Mouse (Mus musculus) G1E (cell line): ENCODE measurements around the gene Clrn1. TPM values are rescaled to one million over a fixed set of nuclear protein-coding genes. Genes with fewer than 3 reads are reported as not detected.
"Not testable (repeated sequence)": the region's sequence is repeated elsewhere in the genome, so short reads cannot be mapped to it uniquely, and the experiment has no call there.

Experiments used
- ATAC-seq: 2 replicates; pipeline ENCODE4 v1.8.0; 2016; ENCODE audit warnings: mild to moderate bottlenecking; ENCODE audit not compliant: insufficient number of reproducible peaks, poor library complexity, low FRiP score, severe bottlenecking; ENCODE audit errors: extremely low read depth
- DNase-seq: peaks from one replicate; pipeline ENCODE4 v3.0.0; 2012; ENCODE audit warnings: low spot score
- H3K27me3 ChIP-seq: 2 replicates; pipeline ENCODE4 v1.6.1; 2012; ENCODE audit warnings: mild to moderate bottlenecking, low read length, inconsistent platforms; ENCODE audit not compliant: insufficient read depth
- H3K36me3 ChIP-seq: replicated peaks from 2 replicates; pipeline ENCODE3; 2012; ENCODE audit warnings: mild to moderate bottlenecking, inconsistent platforms
- H3K4me1 ChIP-seq: 2 replicates; pipeline ENCODE4 v1.6.1; 2012; ENCODE audit warnings: low read depth, low read length, inconsistent platforms, mixed read lengths; ENCODE audit not compliant: insufficient read depth
- H3K4me3 ChIP-seq: 2 replicates; pipeline ENCODE4 v1.5.1; 2012; ENCODE audit warnings: low read depth, mild to moderate bottlenecking, inconsistent platforms, low read length, moderate library complexity, mixed read lengths
- H3K9me3 ChIP-seq: replicated peaks from 2 replicates; pipeline ENCODE4 v1.6.1; 2012; ENCODE audit warnings: inconsistent platforms
- CTCF ChIP-seq: IDR thresholded peaks from 2 replicates; pipeline ENCODE4 v1.5.1; 2012; ENCODE audit warnings: low read depth, low read length, inconsistent platforms, mixed read lengths
- GATA1 ChIP-seq: IDR thresholded peaks from 2 replicates; pipeline ENCODE4 v1.6.1; 2012; ENCODE audit warnings: borderline replicate concordance, low read length, inconsistent platforms, mixed read lengths
- GATA2 ChIP-seq: IDR thresholded peaks from 2 replicates; pipeline ENCODE4 v1.6.1; 2012; ENCODE audit warnings: low read depth, low read length, inconsistent platforms, borderline replicate concordance
- POLR2AphosphoS5 ChIP-seq: IDR thresholded peaks from 2 replicates; pipeline ENCODE4 v1.6.1; 2012; ENCODE audit warnings: low read depth, low read length, inconsistent platforms; ENCODE audit not compliant: insufficient replicate concordance
- TAL1 ChIP-seq: conservative IDR thresholded peaks from 2 replicates; pipeline ENCODE4 v1.6.1; 2012; ENCODE audit warnings: low read depth, low read length, inconsistent platforms, mixed read lengths
- polyA plus RNA-seq: library from polyadenylated mRNA; stranded (reverse); fragments of >175 nt; gene quantifications from 2 replicates; pipeline ENCODE4 v1.2.3, GENCODE M21; 2012
- total RNA-seq, 2 experiments: library from RNA; stranded (forward) in 1 of 2; stranded (reverse) in 1 of 2; fragments of 200-1000 nt in 1 of 2; fragments of >200 nt in 1 of 2; fragmentation: Nextera tagmentation in 1 of 2; gene quantifications; 2 replicates each; pipeline ENCODE4 v1.2.3; 2014 to 2017

Gene Clrn1
- total and polyA plus RNA-seq, 3 experiments = 0.05 TPM; not detected in 2

DNA sequence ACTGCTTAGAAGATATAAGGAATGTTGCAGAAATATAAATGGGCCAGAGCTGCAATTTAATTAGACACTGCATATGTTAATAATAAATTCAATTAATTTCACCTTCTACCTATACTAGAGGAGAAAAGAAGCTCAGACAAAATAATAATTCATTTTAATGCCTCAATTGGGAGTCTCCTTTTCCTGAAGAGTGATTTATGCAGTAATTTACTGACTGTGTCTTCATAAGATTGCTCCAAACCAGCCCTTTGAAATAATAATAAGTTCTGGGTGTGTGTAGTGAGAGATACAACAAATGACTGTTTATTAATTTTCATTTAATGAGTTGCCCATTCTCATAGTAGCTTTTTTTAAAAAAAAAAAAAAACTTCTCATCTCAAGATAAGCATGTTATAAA lies 1.6 kb downstream of the Clrn1 start:
- Histone ChIP-seq H3K9me3 (no peaks in the 10 kb centered on the region), H3K4me3 (no peak overlapping the region), H3K27me3 (no peaks in the 10 kb centered on the region), H3K4me1 (no peaks in the 10 kb centered on the region), H3K36me3 (no peaks in the 10 kb centered on the region)
- no peak for TF ChIP-seq POLR2AphosphoS5
- TF ChIP-seq GATA1 = no peak
- no peak for TF ChIP-seq TAL1
- TF ChIP-seq CTCF = no peak
- TF ChIP-seq GATA2 = no peak
- no peak for ATAC-seq
- no peak for DNase-seq

DNA sequence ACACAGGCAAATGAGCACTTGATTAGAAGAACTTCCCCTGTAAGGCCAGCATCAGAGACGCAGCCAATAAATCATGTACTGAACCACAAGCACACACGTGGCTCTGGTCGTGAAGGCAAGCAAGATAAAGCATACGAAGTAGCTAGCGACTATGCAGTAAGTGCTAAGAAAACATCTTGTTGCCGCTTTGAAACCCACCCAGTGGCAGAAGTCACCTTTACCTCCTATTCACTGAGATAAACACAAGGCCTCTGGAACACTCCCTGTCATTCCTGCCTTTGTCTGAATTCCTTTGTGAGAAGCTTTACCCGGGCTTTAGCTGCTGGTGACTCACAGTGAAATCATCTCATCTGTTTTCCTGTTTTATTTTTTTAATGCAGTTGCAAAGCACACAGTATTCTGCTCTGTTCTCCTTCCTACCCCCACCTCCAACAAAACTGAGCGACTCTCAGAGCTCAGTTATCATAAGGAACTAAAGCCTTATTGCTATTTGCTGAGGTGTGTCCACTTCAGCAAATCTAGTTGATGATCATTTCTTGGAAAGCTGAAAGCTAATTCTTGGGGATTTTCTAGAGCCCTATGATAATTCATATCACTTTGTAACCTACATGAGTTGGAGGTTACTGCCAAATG lies 2.1 kb downstream of the Clrn1 start:
- ATAC-seq = no peak
- no peak for DNase-seq
- H3K4me1 ChIP-seq = no peaks in the 10 kb centered on the region
- H3K9me3 ChIP-seq = no peaks in the 10 kb centered on the region
- TF ChIP-seq CTCF (no peak), POLR2AphosphoS5 (no peak), TAL1 (no peak), GATA1 (no peak), GATA2 (no peak)
- H3K4me3 ChIP-seq = no peak overlapping the region
- no peaks in the 10 kb centered on the region for H3K27me3 ChIP-seq
- no peaks in the 10 kb centered on the region for H3K36me3 ChIP-seq

DNA sequence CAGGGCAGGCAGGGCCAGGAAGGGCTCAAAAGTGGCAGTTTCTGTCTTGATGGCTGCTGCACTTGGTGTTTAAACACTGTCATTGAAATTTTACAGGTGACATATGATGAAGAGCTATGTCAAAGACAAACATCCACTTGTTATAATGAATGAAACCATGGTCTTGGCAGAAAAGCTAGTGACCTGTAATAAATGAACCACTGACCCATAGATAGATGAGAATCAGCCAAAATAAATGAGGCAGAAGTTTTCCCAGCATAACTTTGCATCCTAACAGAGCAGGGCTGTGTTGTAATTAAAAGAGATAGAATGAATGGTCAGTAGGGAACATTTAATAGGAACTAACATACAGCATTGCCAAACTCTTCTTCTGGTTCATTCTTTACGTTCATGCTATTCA lies 4.1 kb downstream of the Clrn1 start:
- no peak for ATAC-seq
- Histone ChIP-seq H3K27me3 (no peaks in the 10 kb centered on the region), H3K4me1 (no peaks in the 10 kb centered on the region), H3K4me3 (no peak overlapping the region), H3K9me3 (no peaks in the 10 kb centered on the region), H3K36me3 (no peaks in the 10 kb centered on the region)
- no peak for TF ChIP-seq GATA1
- TF ChIP-seq GATA2 = no peak
- no peak for TF ChIP-seq CTCF
- TF ChIP-seq TAL1 = no peak
- TF ChIP-seq POLR2AphosphoS5 = no peak
- no peak for DNase-seq

DNA sequence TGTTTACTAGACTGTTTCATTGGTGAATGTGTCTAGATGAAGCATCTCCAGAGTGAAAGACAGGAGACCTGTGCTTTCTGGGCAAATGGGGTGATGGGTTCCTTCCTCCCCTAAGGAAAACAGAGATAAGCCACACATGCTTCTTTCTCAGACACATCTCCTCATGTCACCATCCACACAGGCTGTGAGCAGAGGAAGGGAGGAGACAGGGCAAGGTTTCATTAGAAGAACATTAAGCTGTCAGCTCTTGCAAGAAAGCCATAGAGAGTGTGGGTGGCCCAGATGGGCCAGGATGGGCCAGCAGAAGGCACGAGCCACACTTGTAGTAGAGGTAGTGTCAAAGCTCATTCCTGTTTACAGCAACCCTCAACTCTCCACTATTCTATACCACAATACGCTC lies 5.0 kb downstream of the Clrn1 start:
- DNase-seq (no peak), ATAC-seq (no peak)
- Histone ChIP-seq H3K36me3 (no peaks in the 10 kb centered on the region), H3K27me3 (no peaks in the 10 kb centered on the region), H3K9me3 (no peaks in the 10 kb centered on the region), H3K4me1 (no peaks in the 10 kb centered on the region), H3K4me3 (no peak overlapping the region)
- TF ChIP-seq GATA2 = no peak
- no peak for TF ChIP-seq TAL1
- TF ChIP-seq CTCF = no peak
- no peak for TF ChIP-seq GATA1
- no peak for TF ChIP-seq POLR2AphosphoS5

DNA sequence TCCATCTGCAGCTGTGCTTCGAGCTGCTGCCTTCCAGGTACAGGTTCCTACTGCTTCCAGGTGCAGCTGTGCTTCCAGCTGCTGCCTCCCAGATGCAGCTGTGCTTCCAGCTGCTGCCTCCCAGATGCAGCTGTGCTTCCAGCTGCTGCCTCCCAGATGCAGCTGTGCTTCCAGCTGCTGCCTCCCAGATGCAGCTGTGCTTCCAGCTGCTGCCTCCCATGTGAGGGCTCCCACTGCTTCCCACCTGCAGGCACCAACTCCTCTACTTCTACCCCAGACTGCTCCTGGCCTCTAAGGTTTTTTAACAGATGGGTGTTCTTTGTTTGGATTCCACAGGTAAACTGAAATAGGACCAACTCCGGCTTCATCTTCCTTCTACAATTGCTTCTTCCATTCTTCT lies 13.3 kb downstream of the Clrn1 start:
- not testable (repeated sequence) for H3K27me3 ChIP-seq, H3K4me3 ChIP-seq, ATAC-seq, H3K36me3 ChIP-seq, H3K9me3 ChIP-seq, DNase-seq, H3K4me1 ChIP-seq

DNA sequence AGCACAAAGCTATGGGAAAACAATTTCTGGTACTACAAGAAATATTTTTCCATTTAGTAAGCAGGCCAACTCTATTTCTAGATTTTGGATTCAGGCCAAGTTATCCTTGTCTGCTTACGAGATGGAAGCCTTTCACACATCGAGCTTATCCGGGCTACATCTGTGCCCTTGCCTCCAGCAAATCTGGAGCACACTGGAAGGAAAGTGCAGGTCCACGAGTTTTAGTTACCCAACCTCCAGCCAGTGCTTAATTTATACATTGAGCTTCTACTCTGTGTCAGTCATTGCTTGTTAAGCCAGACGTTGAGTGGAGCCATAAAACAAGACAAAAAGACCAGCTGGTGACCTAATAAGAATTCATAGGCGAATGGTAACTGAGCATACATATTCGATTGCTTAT lies 19.4 kb downstream of the Clrn1 start:
- no peaks in the 10 kb centered on the region for H3K36me3 ChIP-seq
- H3K4me3 ChIP-seq = no peak overlapping the region
- H3K9me3 ChIP-seq = no peaks in the 10 kb centered on the region
- TF ChIP-seq POLR2AphosphoS5 (no peak), GATA2 (no peak), CTCF (no peak), GATA1 (no peak), TAL1 (no peak)
- DNase-seq = no peak
- H3K4me1 ChIP-seq = no peaks in the 10 kb centered on the region
- no peaks in the 10 kb centered on the region for H3K27me3 ChIP-seq
- no peak for ATAC-seq

DNA sequence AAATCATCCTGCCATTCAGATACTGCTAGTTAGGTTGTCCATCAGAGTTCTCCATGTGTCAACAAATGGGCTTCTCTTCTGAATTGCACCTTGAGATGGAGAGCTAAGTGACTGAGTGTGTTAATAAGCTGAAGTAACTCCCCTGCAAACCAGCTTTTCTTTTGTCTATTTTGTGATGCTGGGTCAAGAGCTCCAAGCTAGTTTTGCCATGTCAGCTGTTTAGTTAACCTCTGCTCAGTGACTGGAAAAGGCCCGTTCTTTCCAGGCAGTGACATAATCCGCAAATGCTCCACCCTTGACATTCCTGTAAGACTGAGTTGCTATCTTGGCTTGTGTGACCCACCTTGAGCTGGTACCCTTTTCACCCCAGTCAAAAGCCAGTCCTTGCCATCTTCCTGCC lies 22.2 kb downstream of the Clrn1 start:
- DNase-seq (no peak), ATAC-seq (no peak)
- no peaks in the 10 kb centered on the region for H3K36me3 ChIP-seq
- no peaks in the 10 kb centered on the region for H3K9me3 ChIP-seq
- no peak for TF ChIP-seq TAL1
- no peak for TF ChIP-seq GATA1
- no peak for TF ChIP-seq POLR2AphosphoS5
- TF ChIP-seq CTCF = no peak
- no peak for TF ChIP-seq GATA2
- no peaks in the 10 kb centered on the region for H3K4me1 ChIP-seq
- H3K4me3 ChIP-seq = no peak overlapping the region
- H3K27me3 ChIP-seq = no peaks in the 10 kb centered on the region
